Mouse (Mus musculus): ENCODE results near the gene Por. TPM values are rescaled to one million over a fixed set of nuclear protein-coding genes. Genes with fewer than 3 reads are reported as not detected.

The Por gene
- polyA plus RNA-seq (2017; shearing (Covaris generic)) = 147 TPM

DNA sequence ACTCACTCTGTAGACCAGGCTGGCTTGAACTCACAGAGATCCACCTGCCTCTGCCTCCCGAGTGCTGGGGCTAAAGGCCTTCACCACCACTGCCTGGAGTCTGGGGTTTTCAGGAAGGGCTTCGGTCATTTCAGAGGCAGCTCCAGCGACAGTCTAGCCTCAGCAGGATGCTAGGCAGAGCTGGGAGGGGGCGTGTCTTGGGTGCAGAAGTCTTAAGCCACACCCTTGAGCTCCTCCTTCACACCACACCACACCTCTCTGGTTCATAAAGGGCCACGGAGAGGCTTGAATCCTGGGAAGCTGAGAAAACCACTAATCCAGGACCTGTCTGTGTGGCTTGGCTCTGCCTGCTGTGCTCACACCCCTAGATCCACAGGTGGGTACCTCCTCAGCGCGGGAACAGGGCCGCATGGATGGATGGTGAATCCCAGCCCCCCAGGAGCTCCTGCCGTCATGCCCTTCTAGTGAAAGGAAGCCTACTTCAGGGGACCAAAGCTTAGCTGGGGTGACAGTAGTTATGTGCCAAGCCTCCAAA, at the start of gene Por:
Por (plus strand) TSS at position 293 of the 535 bp plus-strand sequence.

DNA sequence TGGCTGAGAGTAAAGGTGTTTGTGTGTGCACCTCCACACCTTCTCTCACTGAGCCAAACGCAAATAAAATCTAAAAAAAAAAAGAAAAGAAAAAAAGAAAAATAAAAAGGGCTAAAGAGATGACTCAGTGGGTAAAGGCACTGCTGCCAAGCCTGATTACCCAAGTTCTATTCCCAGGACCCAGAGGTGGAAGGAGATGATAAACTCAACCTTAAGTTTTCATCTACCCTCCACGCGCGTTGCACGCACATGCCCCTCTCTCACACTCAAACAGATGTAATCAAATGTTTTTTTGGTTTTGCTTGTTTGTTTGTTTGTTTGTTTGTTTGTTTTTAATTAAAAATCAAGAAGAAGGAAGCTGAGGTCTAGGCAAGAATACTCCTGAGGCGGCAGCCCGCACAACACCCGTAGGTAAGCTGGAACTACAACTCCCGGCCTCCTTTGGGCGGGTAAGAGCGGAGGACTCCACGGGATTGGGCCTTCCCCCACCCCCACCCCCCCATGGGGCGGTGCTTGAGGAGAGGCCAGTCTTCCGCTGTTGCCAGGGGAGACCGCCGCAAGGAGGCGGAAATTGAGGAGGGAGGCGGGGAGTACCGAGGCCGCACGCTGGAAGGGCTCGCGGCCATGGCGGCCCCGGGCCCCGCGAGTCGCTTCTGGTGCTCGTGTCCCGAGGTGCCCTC, 37.6 kb upstream of the Por start, which contains the start of gene Rhbdd2:
Rhbdd2 (plus strand) TSS at position 502 of the 680 bp plus-strand sequence.

DNA sequence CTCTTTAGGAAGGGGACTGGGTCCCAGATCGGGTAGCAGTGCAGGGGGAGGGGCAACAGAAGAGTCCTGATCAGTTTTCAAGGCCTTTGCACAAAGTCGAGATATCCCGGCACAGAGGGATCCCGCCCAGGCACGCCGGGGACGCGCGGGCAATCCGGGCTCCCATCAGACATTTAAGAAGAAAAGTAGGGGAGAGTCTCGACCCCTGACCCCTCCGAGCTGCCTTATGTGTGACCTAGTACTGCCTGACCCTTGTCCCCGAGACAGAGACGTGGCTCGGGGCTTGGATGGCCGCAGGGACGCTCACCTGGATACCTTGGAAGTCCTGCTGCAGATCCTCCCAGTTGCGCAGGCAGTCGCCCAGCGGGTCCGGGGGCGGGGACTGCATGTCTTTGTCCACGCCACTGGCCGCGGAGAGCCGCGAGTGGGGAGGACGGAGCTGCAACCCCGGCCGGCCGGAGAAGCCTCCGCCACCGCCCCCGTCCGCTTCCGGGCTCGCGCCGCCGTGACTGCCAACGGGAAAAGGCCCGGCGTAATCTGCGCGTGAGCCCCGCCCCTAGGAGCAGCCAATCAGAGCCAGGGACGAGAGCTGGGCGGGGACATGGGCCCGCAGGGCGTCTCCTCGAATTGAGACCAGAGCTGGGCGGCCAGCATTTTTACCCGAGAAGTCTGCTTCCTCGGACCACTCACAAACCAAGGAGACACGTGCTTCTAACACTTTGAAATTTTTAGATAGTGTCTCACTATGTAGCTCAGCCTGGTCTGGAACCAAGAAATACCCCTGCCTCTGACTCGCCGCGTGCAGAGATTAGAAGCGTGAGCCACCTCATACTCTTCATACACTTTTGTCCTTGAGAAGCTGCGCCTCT, 74.1 kb downstream of the Por start, which contains the start of gene Tmem120a:
Tmem120a (minus strand) TSS at position 708 of the 869 bp plus-strand sequence.

GRCm38 (mm10) chr5:135777796-135778470, 108.1 kb downstream of the Por start, which contains the start of gene Styxl1:
Styxl1 (minus strand) TSS chr5:135778385.

GRCm38 (mm10) chr5:135778471-135779445, 108.9 kb downstream of the Por start, which contains the start of gene Mdh2:
Mdh2 (plus strand) TSS chr5:135778480.

Other genes starting within 250 kb of the Por start
- gene Hip1, start 124.9 kb upstream of the Por start, polyA plus RNA-seq (2017; shearing (Covaris generic)) = 0.21 TPM
- gene Ccl26, start 106.5 kb upstream of the Por start, polyA plus RNA-seq (2017; shearing (Covaris generic)) = not detected
- not detected for gene Ccl24, start 97.0 kb upstream of the Por start, polyA plus RNA-seq (2017; shearing (Covaris generic))
- 24.4 TPM for gene Rhbdd2, start 37.4 kb upstream of the Por start, polyA plus RNA-seq (2017; shearing (Covaris generic))
- gene Tmem120a, start 74.4 kb downstream of the Por start, polyA plus RNA-seq (2017; shearing (Covaris generic)) = 33.3 TPM
- gene Styxl1, start 108.4 kb downstream of the Por start, polyA plus RNA-seq (2017; shearing (Covaris generic)) = 0.51 TPM
- 384 TPM for gene Mdh2, start 108.4 kb downstream of the Por start, polyA plus RNA-seq (2017; shearing (Covaris generic))
- gene Srrm3, start 136.9 kb downstream of the Por start, polyA plus RNA-seq (2017; shearing (Covaris generic)) = 0.34 TPM
- 2.7 TPM for gene Hspb1, start 217.9 kb downstream of the Por start, polyA plus RNA-seq (2017; shearing (Covaris generic))